Mouse (Mus musculus): ENCODE measurements around the gene Zcchc17. TPM values are rescaled to one million over a fixed set of nuclear protein-coding genes. Genes with fewer than 3 reads are reported as not detected.

Gene Zcchc17
- total RNA-seq (2022): 10 to 100 TPM; 24.2 to 35.4 (median 29.0) TPM

GRCm38 (mm10) chr4:130359486-130360237, at the start of gene Zcchc17, which contains the start of gene Snrnp40:
TSS of gene Zcchc17 (minus strand) at chr4:130359943.
TSS of gene Snrnp40 (plus strand) at chr4:130360132.
- DNase-seq (ENCODE audit: low spot score): peak; percentile 100

GRCm38 (mm10) chr4:130391265-130391664, 31.5 kb upstream of the Zcchc17 start:
- DNase-seq (ENCODE audit: low spot score): no peak

DNA sequence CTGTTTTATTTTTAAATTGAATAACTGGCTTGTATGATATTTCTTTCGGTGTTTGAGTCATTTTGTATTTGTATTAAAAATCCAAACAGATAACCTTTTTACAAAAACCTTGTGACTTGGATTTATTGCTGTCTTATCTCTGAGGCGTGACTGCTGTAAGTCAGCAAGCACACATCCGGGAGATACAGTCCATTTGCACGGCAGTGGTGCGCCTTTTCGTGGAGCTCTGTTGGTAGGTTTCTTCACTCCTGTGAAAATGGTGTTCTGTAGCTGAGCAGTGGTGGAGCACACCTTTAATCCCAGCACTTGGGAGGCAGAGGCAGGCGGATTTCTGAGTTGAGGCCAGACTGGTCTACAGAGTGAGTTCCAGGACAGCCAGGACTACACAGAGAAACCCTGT, 30.2 kb upstream of the Zcchc17 start:
- DNase-seq (ENCODE audit: low spot score): no peak

DNA sequence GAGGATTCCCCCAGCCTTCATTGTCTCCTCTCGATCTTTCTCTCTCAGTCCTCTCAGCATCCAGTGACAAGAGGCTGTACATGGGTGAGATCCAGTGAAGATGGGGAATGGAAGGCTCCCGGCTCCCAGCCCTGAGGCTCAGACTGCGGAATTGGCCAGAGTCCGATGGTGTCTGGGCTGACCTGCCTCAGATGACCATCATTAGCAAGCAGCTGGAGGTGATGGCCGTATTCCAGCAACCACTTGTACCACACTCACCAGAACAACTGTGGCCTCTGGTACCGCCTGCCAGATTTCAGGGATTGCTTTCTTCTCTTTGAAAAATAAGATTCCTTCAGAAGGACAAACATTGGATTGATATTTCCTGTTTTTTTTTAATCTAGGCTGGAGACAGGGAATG, 29.8 kb upstream of the Zcchc17 start:
- DNase-seq (ENCODE audit: low spot score): peak; percentile 62

DNA sequence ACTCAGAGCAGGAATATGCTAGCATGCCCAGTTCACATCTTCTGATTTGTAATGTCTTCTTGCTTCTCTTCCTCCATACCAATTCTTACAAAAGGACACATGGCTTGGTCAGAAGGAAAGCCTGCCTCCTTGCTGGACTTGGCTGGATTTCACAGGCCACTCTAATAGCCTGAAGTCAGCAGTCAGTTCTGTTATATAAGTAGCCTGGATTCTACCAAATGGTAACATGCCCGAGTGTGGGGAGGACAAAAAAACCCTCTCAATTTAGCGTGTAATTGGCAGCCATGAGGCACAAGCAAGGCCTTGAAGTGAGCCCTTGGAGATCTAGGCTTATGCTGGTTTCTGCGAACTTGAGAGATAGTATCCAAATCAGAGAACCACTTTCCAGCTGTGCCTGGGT, 27.5 kb upstream of the Zcchc17 start:
- peak; percentile 15 for DNase-seq (ENCODE audit: low spot score)

DNA sequence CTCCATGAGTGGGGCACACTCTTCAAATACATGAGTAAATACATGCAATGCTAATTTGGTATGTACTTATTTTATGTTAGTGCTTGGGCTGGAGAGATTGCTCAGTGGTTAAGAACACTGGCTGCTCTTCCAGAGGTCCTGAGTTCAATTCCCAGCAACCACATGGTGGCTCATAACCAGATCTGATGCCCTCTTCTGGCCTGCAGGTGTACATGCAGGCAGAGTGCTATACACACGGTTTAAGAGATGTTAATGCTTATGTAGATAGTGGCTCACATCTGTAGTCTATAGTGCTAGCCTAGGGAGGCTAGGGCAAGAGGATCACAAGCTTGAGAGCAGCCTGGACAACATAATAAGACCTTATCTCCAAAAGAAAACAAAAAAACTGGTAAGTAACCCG, 20.7 kb upstream of the Zcchc17 start:
- DNase-seq (ENCODE audit: low spot score): no peak

DNA sequence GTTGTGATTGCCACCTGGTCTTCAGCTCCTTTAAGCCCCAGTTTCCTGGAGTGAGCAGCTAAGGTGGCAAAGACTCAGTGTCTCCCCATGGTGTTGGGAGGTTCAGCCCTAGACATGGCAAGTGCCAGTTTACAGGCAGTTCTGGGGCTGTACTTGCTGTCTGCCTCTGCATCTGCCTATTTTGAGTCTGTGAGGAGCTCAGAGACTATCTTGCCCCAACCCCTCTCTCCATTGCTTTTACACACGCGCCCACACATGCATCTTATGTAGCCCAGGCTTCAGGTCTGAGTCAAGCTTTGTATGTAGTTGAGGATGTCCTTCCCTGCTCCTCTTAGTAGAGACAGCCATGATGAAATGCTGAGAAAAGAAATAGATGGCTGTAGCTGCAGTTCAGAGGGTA, 19.4 kb upstream of the Zcchc17 start:
- no peak for DNase-seq (ENCODE audit: low spot score)

DNA sequence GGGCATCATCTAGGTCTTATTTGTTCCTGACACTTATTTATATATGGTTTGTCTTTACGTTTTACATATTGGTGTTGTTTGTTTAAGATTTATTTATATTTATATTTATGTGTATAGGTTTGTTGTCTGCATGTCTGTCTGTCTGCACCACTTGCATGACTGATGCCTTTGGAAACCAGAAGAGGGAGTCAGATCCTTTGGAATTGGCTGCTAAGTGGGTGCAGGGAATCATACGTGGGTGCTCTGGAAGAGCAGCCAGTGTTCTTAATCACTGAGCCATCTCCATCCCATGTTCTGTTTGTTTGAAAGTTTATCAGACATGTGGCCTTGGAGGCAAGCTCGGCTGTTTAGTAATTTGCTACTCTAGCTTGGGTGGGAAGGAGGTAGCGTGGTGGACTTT, 17.8 kb upstream of the Zcchc17 start:
- no peak for DNase-seq (ENCODE audit: low spot score)

- DNase-seq (ENCODE audit: low spot score): no peak
Measured at GRCm38 (mm10) chr4:130376675-130377074, 16.9 kb upstream of the Zcchc17 start.

DNA sequence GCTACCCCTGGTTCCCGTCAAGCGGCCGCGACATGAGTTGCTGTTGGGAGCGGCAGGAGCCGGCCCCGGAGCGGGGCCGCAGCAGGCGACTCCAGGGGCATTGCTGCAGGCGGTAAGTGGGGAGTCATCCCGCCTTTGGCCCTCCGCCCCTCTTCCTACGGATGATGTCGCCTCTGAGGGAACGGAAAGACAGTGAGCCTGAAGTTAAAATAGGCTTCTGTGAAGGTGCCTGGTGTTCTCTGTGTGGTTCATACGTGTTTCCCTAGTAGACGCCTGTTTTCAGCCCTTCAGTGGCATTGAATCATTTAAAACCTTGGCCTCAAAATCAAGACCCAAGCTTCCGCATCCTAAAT, 471 bp upstream of the Zcchc17 start:
- DNase-seq (ENCODE audit: low spot score): no peak

GRCm38 (mm10) chr4:130357946-130358345, 1.8 kb downstream of the Zcchc17 start:
- no peak for DNase-seq (ENCODE audit: low spot score)

DNA sequence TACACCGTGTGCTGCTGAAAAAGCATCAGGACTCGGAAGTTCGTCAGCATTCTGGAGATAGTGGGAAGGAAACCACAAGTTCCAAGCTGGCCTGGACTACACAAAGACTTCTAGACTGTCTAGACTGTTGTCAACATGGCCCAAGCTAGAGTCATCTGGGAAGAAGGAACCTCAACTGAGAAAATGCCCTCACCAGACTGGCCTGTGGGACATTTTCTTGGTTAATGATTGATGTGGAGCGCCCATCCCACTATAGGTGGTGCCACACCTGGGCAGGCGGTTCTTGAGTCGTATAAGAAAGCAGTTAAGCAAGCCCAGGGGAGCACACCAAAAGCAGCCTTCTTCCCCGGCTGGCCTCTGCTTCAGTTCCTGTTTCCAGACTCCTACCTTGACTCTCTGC, 7.2 kb downstream of the Zcchc17 start:
- DNase-seq (ENCODE audit: low spot score): no peak

GRCm38 (mm10) chr4:130350690-130351422, 8.9 kb downstream of the Zcchc17 start:
- no peak for DNase-seq (ENCODE audit: low spot score)

- DNase-seq (ENCODE audit: low spot score): no peak
Measured at GRCm38 (mm10) chr4:130349666-130350065, 10.1 kb downstream of the Zcchc17 start.

- peak; percentile 31 for DNase-seq (ENCODE audit: low spot score)
Measured at GRCm38 (mm10) chr4:130341691-130342090, 18.1 kb downstream of the Zcchc17 start.

DNA sequence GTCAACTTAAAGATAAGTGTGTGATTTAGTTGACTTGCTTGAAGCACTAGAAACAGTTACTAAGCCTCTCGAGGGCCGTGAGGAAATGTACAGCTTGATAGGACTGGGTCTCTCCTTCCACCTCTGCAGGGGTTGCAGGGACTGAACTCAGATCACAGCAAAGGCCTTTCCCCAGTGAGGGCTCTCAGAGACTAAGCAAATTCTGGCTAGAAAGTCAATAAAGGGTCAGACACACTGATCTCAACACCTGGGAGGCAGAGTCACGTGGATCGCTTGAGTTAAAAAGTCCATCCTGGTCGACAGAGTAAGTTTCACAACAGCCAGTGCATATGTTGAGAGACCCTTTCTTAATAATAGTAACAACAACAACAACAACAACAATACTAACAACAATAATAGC, 23.9 kb downstream of the Zcchc17 start:
- DNase-seq (ENCODE audit: low spot score): no peak

DNA sequence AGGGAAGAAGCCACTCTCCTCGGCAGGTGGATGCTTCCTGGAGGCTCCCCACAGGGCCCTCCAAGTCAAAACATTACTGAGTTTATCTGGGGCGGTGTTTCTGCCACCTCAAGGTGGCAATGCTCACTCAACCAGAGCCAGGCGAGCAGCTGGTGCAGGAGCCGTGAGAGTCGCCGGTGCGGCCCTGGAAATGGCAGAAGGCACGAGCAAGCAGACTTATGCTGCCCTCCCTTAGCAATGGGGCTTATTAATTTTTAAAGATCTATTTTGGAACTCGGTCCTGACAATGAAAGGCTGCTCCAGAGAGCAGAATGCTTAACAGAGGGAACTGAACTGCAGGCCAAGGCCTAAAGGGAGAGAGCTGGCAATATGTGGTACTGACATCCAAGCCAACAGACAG, 32.4 kb downstream of the Zcchc17 start:
- DNase-seq (ENCODE audit: low spot score): no peak

DNA sequence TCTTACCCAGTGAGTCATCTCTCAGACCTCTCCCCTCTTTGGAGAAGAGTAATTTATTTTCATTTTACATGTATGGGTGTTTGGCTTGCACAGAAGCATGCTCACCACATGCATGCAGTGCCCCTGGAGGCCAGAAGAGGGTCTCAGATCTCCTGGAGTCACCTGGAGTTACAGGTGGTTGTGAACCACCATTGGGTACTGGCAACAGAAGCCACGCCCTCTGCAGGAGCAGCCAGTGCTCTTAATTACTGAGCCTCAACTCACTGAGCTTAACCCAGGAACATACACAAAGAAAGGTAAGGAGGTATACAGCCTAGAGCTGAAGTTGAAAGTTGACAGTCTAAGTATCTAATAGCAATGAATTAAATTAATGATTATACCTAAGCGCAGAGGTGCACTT, 34.3 kb downstream of the Zcchc17 start:
- DNase-seq (ENCODE audit: low spot score): no peak

DNA sequence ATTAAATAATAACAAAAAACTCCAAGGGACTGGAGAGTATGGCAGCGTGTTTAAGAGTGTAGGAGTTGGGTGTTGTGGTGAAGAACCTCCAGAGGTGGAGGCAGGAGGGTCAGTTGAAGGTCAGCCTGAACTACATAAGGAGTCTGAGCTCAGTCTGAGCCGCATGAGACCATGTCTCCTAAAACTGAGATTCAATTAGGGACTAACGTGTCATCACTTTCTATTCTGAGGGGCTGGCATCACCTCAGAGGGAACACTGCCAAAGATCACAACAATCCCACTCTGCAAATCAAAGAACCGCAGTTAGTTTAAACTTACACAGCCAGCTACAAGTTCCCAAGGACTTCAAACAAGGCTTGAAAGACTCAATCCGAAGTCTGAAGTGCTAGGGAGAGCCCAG, 36.1 kb downstream of the Zcchc17 start:
- peak; percentile 48 for DNase-seq (ENCODE audit: low spot score)

GRCm38 (mm10) chr4:130323165-130323564, 36.6 kb downstream of the Zcchc17 start:
- no peak for DNase-seq (ENCODE audit: low spot score)

- DNase-seq (ENCODE audit: low spot score): no peak
Measured at GRCm38 (mm10) chr4:130322567-130322966, 37.2 kb downstream of the Zcchc17 start.

GRCm38 (mm10) chr4:130321640-130322039, 38.1 kb downstream of the Zcchc17 start:
- no peak for DNase-seq (ENCODE audit: low spot score)

DNA sequence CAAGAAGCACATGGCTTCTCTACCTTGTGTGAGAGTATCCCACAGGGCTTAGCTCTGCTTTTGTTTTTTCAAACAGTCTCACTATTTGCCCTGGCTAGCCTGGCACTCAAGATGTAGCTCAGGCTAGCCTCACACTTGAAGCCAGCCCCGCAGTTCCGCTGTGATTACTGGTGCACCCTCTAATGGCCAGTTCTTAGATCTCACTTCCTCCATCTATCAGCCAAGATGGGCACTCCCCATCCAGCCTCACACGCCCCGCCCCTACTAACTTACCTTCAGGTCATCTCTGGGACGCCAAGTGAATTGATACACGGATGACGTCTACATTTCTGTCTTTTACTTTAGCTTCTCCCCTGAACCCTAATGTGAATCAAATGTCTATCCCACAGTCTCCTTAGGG, 40.2 kb downstream of the Zcchc17 start:
- DNase-seq (ENCODE audit: low spot score): no peak

Measured in heart, adult 8-10 months (tissue).